Mouse (Mus musculus): ENCODE results near the gene Dnah9. TPM values are rescaled to one million over a fixed set of nuclear protein-coding genes. Genes with fewer than 3 reads are reported as not detected.
A peak's percentile ranks its signal among the peaks of the same experiment; 100 is the strongest.

Gene Dnah9
- polyA plus RNA-seq, 1 experiment from 2014 or later, result 0.11 TPM

DNA sequence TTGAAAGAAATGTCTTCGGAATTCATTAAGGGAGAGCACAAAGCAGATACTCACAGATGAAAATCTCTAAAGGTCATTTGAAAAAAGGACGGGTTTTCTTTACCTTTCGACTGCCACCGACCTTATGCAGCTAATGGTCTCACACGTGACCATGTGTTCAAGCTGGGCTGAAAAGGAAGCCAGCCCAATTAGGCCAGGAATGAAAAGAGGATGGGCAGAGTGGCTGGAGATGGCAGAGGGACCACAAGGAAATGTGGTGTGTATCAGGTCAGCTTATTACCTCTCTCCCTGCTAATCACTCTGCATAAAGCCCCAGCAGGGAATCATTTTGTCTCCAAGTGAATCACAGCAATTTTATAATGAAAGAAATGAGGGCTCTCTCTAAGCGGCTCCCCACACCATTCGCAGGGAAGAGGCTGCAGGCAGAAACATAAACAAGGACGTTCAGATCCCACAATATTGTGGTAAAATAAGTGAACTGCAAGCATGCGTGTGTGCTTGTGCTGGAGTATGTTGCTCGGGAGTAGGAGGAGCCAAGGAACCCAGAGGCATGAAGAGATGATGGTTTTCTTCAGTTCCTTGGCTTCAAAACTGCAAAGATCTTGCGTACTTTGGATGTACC, 27.6 kb downstream of the Dnah9 start:
- Histone ChIP-seq H3K4me1 (replicated peaks; ENCODE audit: control insufficient read depth, insufficient read depth) (no peaks in the 10 kb centered on the region), H3K4me3 (ENCODE audit: low read depth, low read length) (no peak overlapping the region), H3K36me3 (ENCODE audit: control insufficient read depth, insufficient read depth, low read length) (no peaks in the 10 kb centered on the region), H3K9me3 (ENCODE audit: control insufficient read depth, low read length) (no peaks in the 10 kb centered on the region), H3K27me3 (ENCODE audit: control insufficient read depth, insufficient read depth, low read length) (no peaks in the 10 kb centered on the region), H3K27ac (replicated peaks) (no peak overlapping the region), H3K9ac (ENCODE audit: low read length) (no peak overlapping the region), H3K4me2 (replicated peaks; ENCODE audit: low read depth) (no peak overlapping the region)
- TF ChIP-seq CTCF (IDR thresholded peaks at IDR 0.05; ENCODE audit: low read depth), result no peak
- ATAC-seq (ENCODE audit: low FRiP score, low TSS enrichment), result no peak
- no peak for DNase-seq (ENCODE audit: low spot score)
- 65% methylated on average over 11 of the region's 11 CpGs for WGBS

DNA sequence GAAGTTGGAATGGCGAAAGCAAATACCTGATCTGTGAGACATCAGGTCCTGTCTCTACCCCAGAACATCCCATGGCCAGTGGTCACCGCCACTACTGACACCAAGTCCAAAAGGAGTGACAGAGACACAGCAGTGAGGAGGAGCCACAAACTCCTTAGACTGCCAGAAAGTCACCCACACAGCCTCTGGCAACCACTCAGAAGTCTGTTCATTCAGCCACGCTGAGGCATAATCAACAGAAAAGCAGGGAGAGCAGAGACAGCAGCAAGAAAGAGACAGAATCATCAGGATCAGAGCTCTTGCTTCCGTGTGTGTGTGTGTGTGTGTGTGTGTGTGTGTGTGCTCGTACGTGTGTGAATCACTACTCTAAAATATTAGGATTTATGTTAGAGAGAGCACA, 33.5 kb downstream of the Dnah9 start:
- 76% methylated on average over 6 of the region's 6 CpGs for WGBS
- Histone ChIP-seq H3K4me2 (replicated peaks; ENCODE audit: low read depth) (no peak overlapping the region), H3K27me3 (ENCODE audit: control insufficient read depth, insufficient read depth, low read length) (no peaks in the 10 kb centered on the region), H3K36me3 (ENCODE audit: control insufficient read depth, insufficient read depth, low read length) (no peaks in the 10 kb centered on the region), H3K9ac (ENCODE audit: low read length) (no peak overlapping the region), H3K9me3 (ENCODE audit: control insufficient read depth, low read length) (no peaks in the 10 kb centered on the region), H3K4me3 (ENCODE audit: low read depth, low read length) (no peak overlapping the region), H3K4me1 (replicated peaks; ENCODE audit: control insufficient read depth, insufficient read depth) (no peaks in the 10 kb centered on the region), H3K27ac (replicated peaks) (no peak overlapping the region)
- no peak for TF ChIP-seq CTCF (IDR thresholded peaks at IDR 0.05; ENCODE audit: low read depth)
- no peak for TF ChIP-seq EP300 (optimal IDR thresholded peaks at IDR 0.05)
- DNase-seq (ENCODE audit: low spot score) (no peak), ATAC-seq (ENCODE audit: low FRiP score, low TSS enrichment) (no peak)

DNA sequence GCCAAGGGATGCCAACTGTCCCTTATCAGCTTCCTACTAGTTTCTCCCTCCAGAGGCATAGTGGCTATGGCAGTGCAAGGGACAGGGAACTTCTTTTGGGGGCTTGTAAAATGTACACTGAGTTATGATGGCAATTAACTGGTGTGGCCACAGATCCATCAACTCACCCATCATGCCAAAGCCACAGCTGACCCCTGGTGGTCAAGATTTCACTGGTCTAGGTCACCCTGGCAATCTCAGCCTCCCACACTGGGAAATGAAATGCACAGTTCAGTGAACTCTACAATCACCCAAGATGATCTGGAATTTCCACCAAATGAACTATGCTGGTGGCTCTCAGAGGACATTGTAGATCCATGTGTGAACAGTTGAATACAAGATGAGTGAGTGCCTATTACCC, 42.2 kb downstream of the Dnah9 start:
- Histone ChIP-seq H3K27me3 (ENCODE audit: control insufficient read depth, insufficient read depth, low read length) (no peaks in the 10 kb centered on the region), H3K4me2 (replicated peaks; ENCODE audit: low read depth) (no peak overlapping the region), H3K9ac (ENCODE audit: low read length) (no peak overlapping the region), H3K4me1 (replicated peaks; ENCODE audit: control insufficient read depth, insufficient read depth) (no peaks in the 10 kb centered on the region), H3K9me3 (ENCODE audit: control insufficient read depth, low read length) (no peaks in the 10 kb centered on the region), H3K4me3 (ENCODE audit: low read depth, low read length) (no peak overlapping the region), H3K36me3 (ENCODE audit: control insufficient read depth, insufficient read depth, low read length) (no peaks in the 10 kb centered on the region), H3K27ac (replicated peaks) (no peak overlapping the region)
- no peak for DNase-seq (ENCODE audit: low spot score)
- TF ChIP-seq CTCF (IDR thresholded peaks at IDR 0.05; ENCODE audit: low read depth) (peak; percentile 43), EP300 (optimal IDR thresholded peaks at IDR 0.05) (no peak)
- no peak for ATAC-seq (ENCODE audit: low FRiP score, low TSS enrichment)

DNA sequence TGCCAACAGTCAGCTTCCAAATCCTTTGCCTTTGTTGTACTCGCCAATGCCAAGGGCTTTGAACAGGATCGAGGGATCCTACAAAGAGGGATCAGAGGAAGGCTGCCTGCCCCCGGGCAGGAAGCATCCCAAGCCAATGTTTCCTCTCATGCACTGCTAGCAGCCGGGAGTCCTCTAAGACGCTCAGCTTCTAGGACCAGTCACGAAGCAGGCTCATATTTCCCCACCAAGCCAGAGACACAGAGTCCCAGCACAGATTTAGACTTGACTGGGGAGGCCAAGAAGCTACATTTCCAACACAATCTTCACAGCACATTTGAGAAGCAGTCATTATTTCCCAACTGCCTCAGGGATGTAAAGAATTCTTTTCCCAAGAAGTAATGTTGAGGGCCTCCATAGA, 43.9 kb downstream of the Dnah9 start:
- Histone ChIP-seq H3K4me1 (replicated peaks; ENCODE audit: control insufficient read depth, insufficient read depth) (no peaks in the 10 kb centered on the region), H3K9me3 (ENCODE audit: control insufficient read depth, low read length) (no peaks in the 10 kb centered on the region), H3K27ac (replicated peaks) (no peak overlapping the region), H3K9ac (ENCODE audit: low read length) (no peak overlapping the region), H3K27me3 (ENCODE audit: control insufficient read depth, insufficient read depth, low read length) (no peaks in the 10 kb centered on the region), H3K4me3 (ENCODE audit: low read depth, low read length) (no peak overlapping the region), H3K4me2 (replicated peaks; ENCODE audit: low read depth) (no peak overlapping the region), H3K36me3 (ENCODE audit: control insufficient read depth, insufficient read depth, low read length) (no peaks in the 10 kb centered on the region)
- TF ChIP-seq CTCF (IDR thresholded peaks at IDR 0.05; ENCODE audit: low read depth) (no peak), EP300 (optimal IDR thresholded peaks at IDR 0.05) (no peak)
- ATAC-seq (ENCODE audit: low FRiP score, low TSS enrichment) (no peak), DNase-seq (ENCODE audit: low spot score) (no peak)
- WGBS, result 57% methylated on average over 6 of the region's 6 CpGs

DNA sequence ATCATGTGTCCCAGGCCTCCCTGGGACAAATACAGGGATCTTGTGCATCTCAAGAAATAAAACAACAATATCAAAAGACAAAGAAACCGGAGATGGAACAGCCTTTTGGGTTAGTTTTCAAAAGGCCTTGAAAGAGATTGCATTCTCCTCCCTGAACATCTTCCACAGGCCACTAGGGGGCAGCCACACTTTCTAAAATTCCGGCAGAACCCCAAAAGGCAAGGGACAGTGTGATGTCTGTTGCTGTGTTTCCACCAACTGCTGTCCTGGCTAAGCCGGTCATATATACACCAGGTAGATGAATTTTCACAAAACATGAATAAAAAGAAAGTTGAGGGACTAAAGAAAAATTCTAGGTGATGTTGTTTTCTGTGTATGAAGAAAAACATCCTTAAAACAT, 46.3 kb downstream of the Dnah9 start:
- ATAC-seq (ENCODE audit: low FRiP score, low TSS enrichment) (no peak), DNase-seq (ENCODE audit: low spot score) (peak; percentile 55)

DNA sequence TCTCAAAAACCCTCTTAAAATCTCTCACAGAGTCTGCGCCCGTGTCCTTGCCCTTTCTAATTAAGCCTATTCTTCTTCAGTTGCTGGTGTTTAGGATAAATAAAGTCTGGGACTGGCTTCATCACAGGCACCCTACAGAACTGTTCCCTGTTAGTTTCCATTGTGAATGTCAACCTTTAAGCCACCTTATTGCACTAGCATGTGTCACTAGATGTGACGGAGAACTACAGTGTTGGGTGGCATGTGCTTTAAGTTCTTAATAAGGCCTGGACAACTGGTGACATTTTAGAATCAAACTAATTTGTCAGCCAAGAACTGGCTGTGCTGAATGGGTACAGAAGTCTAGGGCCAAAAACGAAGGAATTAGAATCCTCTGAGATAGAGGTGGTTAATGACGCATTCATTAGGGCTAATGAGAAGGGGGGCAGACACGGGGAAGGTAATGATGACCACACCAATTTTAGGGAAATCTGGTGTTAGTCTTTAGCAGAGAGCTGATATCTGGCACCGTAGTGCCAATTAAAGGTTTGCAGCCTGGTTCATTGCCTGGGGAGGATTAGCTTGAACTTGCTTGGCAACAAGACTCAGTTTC, 84.6 kb downstream of the Dnah9 start:
- TF ChIP-seq EP300 (optimal IDR thresholded peaks at IDR 0.05) (no peak), CTCF (IDR thresholded peaks at IDR 0.05; ENCODE audit: low read depth) (no peak)
- no peak overlapping the region for H3K4me3 ChIP-seq (ENCODE audit: low read depth, low read length)
- no peaks in the 10 kb centered on the region for H3K4me1 ChIP-seq (replicated peaks; ENCODE audit: control insufficient read depth, insufficient read depth)
- no peak overlapping the region for H3K4me2 ChIP-seq (replicated peaks; ENCODE audit: low read depth)
- no peaks in the 10 kb centered on the region for H3K36me3 ChIP-seq (ENCODE audit: control insufficient read depth, insufficient read depth, low read length)
- ATAC-seq (ENCODE audit: low FRiP score, low TSS enrichment) (no peak), DNase-seq (ENCODE audit: low spot score) (no peak)
- H3K27ac ChIP-seq (replicated peaks), result no peak overlapping the region
- 85% methylated on average over 7 of the region's 7 CpGs for WGBS
- no peak overlapping the region for H3K9ac ChIP-seq (ENCODE audit: low read length)
- H3K9me3 ChIP-seq (ENCODE audit: control insufficient read depth, low read length), result no peaks in the 10 kb centered on the region
- H3K27me3 ChIP-seq (ENCODE audit: control insufficient read depth, insufficient read depth, low read length), result no peaks in the 10 kb centered on the region

More for the DNA sequence above, 46.3 kb downstream of the Dnah9 start:
- 15% methylated on average over 3 of the region's 3 CpGs for WGBS
- Histone ChIP-seq H3K4me2 (replicated peaks; ENCODE audit: low read depth) (no peak overlapping the region), H3K4me1 (replicated peaks; ENCODE audit: control insufficient read depth, insufficient read depth) (no peaks in the 10 kb centered on the region), H3K9ac (ENCODE audit: low read length) (no peak overlapping the region), H3K36me3 (ENCODE audit: control insufficient read depth, insufficient read depth, low read length) (no peaks in the 10 kb centered on the region), H3K4me3 (ENCODE audit: low read depth, low read length) (no peak overlapping the region), H3K27ac (replicated peaks) (no peak overlapping the region), H3K9me3 (ENCODE audit: control insufficient read depth, low read length) (no peaks in the 10 kb centered on the region), H3K27me3 (ENCODE audit: control insufficient read depth, insufficient read depth, low read length) (no peaks in the 10 kb centered on the region)
- TF ChIP-seq CTCF (IDR thresholded peaks at IDR 0.05; ENCODE audit: low read depth), result peak; percentile 86
- TF ChIP-seq EP300 (optimal IDR thresholded peaks at IDR 0.05), result no peak
